Mouse (Mus musculus): ENCODE measurements around the gene Rundc3a.

DNA sequence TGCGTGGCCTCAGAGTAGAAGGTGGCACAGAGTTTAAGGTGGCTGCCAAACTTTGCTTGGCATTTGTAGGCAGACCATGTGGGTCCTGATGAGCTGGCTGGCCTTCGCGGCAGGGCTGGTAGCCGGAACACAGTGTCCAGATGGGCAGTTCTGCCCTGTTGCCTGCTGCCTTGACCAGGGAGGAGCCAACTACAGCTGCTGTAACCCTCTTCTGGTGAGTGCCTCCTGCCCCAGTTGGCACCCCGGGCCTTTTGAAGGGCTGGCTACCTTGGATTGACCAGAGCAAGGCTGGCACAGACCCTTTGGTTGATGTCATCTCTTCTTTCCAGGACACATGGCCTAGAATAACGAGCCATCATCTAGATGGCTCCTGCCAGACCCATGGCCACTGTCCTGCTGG, 39.7 kb downstream of the Rundc3a start:
- TF ChIP-seq CTCF (IDR thresholded peaks at IDR 0.05; ENCODE audit: low read depth, low read length) (no peak), POLR2A (IDR thresholded peaks at IDR 0.05; ENCODE audit: borderline replicate concordance, low read depth, low read length) (no peak)

Measured in bone marrow macrophage, adult 2 months (primary cell).